Mouse (Mus musculus) heart, embryonic 14.5 days (tissue): Measurements from ENCODE around the gene Thra. TPM values are rescaled to one million over a fixed set of nuclear protein-coding genes. Genes with fewer than 3 reads are reported as not detected.

Source experiments
- ATAC-seq: fragments of 200-750 bp; cut with Nextera tagmentation; 2 replicates; pipeline ENCODE4 v1.8.0; 2017; ENCODE audit warnings: low read depth, moderate TSS enrichment; ENCODE audit not compliant: insufficient number of reproducible peaks, insufficient read depth, low FRiP score
- H3K27ac ChIP-seq, 2 experiments: fragments of 200-500 bp in 1 of 2; fragments of 300-500 bp in 1 of 2; sonication (generic) in 1 of 2; replicated peaks in 1 of 2; 2 replicates each; pipeline ENCODE4 v1.5.1; 2012 to 2014; ENCODE audit warnings: low read depth in 2 of 2, low read length in 2 of 2, control low read depth in 1 of 2, mild to moderate bottlenecking in 1 of 2, mixed read lengths in 1 of 2; ENCODE audit not compliant: control insufficient read depth in 1 of 2, insufficient read depth in 1 of 2
- H3K27me3 ChIP-seq: fragments of 300-500 bp; sonication (generic); 2 replicates; pipeline ENCODE4 v1.6.1; 2014; ENCODE audit warnings: mild to moderate bottlenecking, low read length, control low read depth; ENCODE audit not compliant: control insufficient read depth, insufficient read depth
- H3K36me3 ChIP-seq: fragments of 300-500 bp; sonication (generic); 2 replicates; pipeline ENCODE4 v1.6.1; 2014; ENCODE audit warnings: mild to moderate bottlenecking, control low read depth, low read length, mixed read lengths; ENCODE audit not compliant: control insufficient read depth, insufficient read depth
- H3K4me1 ChIP-seq, 2 experiments: fragments of 200-500 bp in 1 of 2; fragments of 300-500 bp in 1 of 2; sonication (generic) in 1 of 2; 2 replicates each; pipeline ENCODE4 v1.6.1; 2012 to 2014; ENCODE audit warnings: low read length in 2 of 2, control low read depth in 1 of 2, mixed read lengths in 1 of 2; ENCODE audit not compliant: control insufficient read depth in 2 of 2, insufficient read depth in 2 of 2
- H3K4me2 ChIP-seq: fragments of 300-500 bp; sonication (generic); 2 replicates; pipeline ENCODE4 v1.6.1; 2014; ENCODE audit warnings: mild to moderate bottlenecking, low read length
- H3K4me3 ChIP-seq, 2 experiments: fragments of 200-500 bp in 1 of 2; fragments of 300-500 bp in 1 of 2; sonication (generic) in 1 of 2; 2 replicates each; pipeline ENCODE4 v1.5.1; 2012 to 2014; ENCODE audit warnings: low read length in 2 of 2, mild to moderate bottlenecking in 2 of 2, control low read depth in 1 of 2, low read depth in 1 of 2, moderate library complexity in 1 of 2; ENCODE audit not compliant: control insufficient read depth in 1 of 2, insufficient read depth in 1 of 2
- H3K9ac ChIP-seq: fragments of 300-500 bp; sonication (generic); 2 replicates; pipeline ENCODE4 v1.6.1; 2014; ENCODE audit warnings: mild to moderate bottlenecking, low read length
- H3K9me3 ChIP-seq: fragments of 300-500 bp; sonication (generic); 2 replicates; pipeline ENCODE4 v1.6.1; 2016; ENCODE audit warnings: low read length, control low read depth; ENCODE audit not compliant: control insufficient read depth
- WGBS: fragments of 180-500 bp; shearing (Covaris S2); extraction: QIAGEN DNeasy Blood & Tissue Kit; methylation state at CpG from one replicate; pipeline ENCODE4 v1.1.7; 2014; 5-methylcytosine and 5-hydroxymethylcytosine counted together
- polyA plus RNA-seq: library from polyadenylated mRNA; unstranded; fragments of >200 nt; fragmentation: Nextera tagmentation; extraction: Ambion mirVana; gene quantifications from 2 replicates; pipeline ENCODE4 v1.2.1, GENCODE M21; 2014

Thra gene
- polyA plus RNA-seq, 1 experiment from 2014 or later, result 55.6 TPM

- Histone ChIP-seq H3K27ac (peak overlapping the region; percentile 17 to 90; a peak in 2 of 4 replicates), H3K27me3 (no peaks in the 10 kb centered on the region), H3K4me1 (peaks cover 69 to 86% of the 10 kb centered on the region in 2 experiments), H3K4me3 (no peak overlapping the region), H3K4me2 (no peak overlapping the region), H3K9me3 (no peaks in the 10 kb centered on the region), H3K9ac (peak overlapping the region; percentile 62; the same call in 1 of the 2 replicates), H3K36me3 (peaks cover 37% of the 10 kb centered on the region)
- 81% methylated on average over 10 of the region's 10 CpGs for WGBS
- no peak for ATAC-seq
Observed at GRCm38 (mm10) chr11:98752562-98753140, 12.2 kb downstream of the Thra start.

GRCm38 (mm10) chr11:98753264-98753663 is 12.8 kb downstream of the Thra start:
- Histone ChIP-seq H3K9ac (peak overlapping the region; percentile 62; the same call in 1 of the 2 replicates), H3K27ac (peak overlapping the region in 1 of 2 experiments; percentile 91; a peak in 1 of 4 replicates), H3K36me3 (peaks cover 42% of the 10 kb centered on the region), H3K4me3 (no peak overlapping the region), H3K27me3 (no peaks in the 10 kb centered on the region), H3K9me3 (no peaks in the 10 kb centered on the region), H3K4me2 (no peak overlapping the region), H3K4me1 (peaks cover 63 to 80% of the 10 kb centered on the region in 2 experiments)
- 93% methylated on average over 5 of the region's 5 CpGs for WGBS
- ATAC-seq, result no peak

GRCm38 (mm10) chr11:98754151-98754620 is 13.7 kb downstream of the Thra start:
- H3K27me3 ChIP-seq, result no peaks in the 10 kb centered on the region
- no peak for ATAC-seq
- peak overlapping the region; percentile 35 for H3K4me2 ChIP-seq
- peak overlapping the region; percentile 91 to 96 for H3K27ac ChIP-seq
- no peaks in the 10 kb centered on the region for H3K9me3 ChIP-seq
- 48% methylated on average over 9 of the region's 9 CpGs for WGBS
- H3K9ac ChIP-seq, result peak overlapping the region; percentile 38
- peaks cover 52% of the 10 kb centered on the region for H3K36me3 ChIP-seq
- no peak overlapping the region for H3K4me3 ChIP-seq
- H3K4me1 ChIP-seq, result peaks cover 53 to 71% of the 10 kb centered on the region in 2 experiments

GRCm38 (mm10) chr11:98754621-98755181 is 14.3 kb downstream of the Thra start:
- ATAC-seq, result peak; percentile 23; the same call in 1 of the 2 replicates
- no peaks in the 10 kb centered on the region for H3K27me3 ChIP-seq
- H3K9me3 ChIP-seq, result no peaks in the 10 kb centered on the region
- H3K9ac ChIP-seq, result peak overlapping the region; percentile 51
- peaks cover 55% of the 10 kb centered on the region for H3K36me3 ChIP-seq
- peak overlapping the region; percentile 91 to 96 for H3K27ac ChIP-seq
- no peak overlapping the region for H3K4me3 ChIP-seq
- WGBS, result 12% methylated on average over 7 of the region's 7 CpGs
- H3K4me2 ChIP-seq, result peak overlapping the region; percentile 35
- H3K4me1 ChIP-seq, result peaks cover 48 to 66% of the 10 kb centered on the region in 2 experiments

- no peak for ATAC-seq
- peak overlapping the region; percentile 44 for H3K9ac ChIP-seq
- 80% methylated on average over 6 of the region's 6 CpGs for WGBS
- H3K4me3 ChIP-seq, result no peak overlapping the region
- no peaks in the 10 kb centered on the region for H3K9me3 ChIP-seq
- H3K27me3 ChIP-seq, result no peaks in the 10 kb centered on the region
- no peak overlapping the region for H3K4me2 ChIP-seq
- peak overlapping the region in 1 of 2 experiments; percentile 24; a peak in 1 of 4 replicates for H3K27ac ChIP-seq
- peaks cover 37 to 54% of the 10 kb centered on the region in 2 experiments for H3K4me1 ChIP-seq
- H3K36me3 ChIP-seq, result peaks cover 65% of the 10 kb centered on the region
Observed at GRCm38 (mm10) chr11:98755726-98756380, 15.4 kb downstream of the Thra start.

GRCm38 (mm10) chr11:98756711-98757110 is 16.3 kb downstream of the Thra start:
- Histone ChIP-seq H3K36me3 (peaks cover 74% of the 10 kb centered on the region), H3K9me3 (no peaks in the 10 kb centered on the region), H3K27me3 (no peaks in the 10 kb centered on the region), H3K4me2 (no peak overlapping the region), H3K4me1 (peaks cover 29 to 46% of the 10 kb centered on the region in 2 experiments), H3K27ac (no peak overlapping the region), H3K4me3 (no peak overlapping the region), H3K9ac (no peak overlapping the region)
- 78% methylated on average over 12 of the region's 12 CpGs for WGBS
- ATAC-seq, result no peak

GRCm38 (mm10) chr11:98761939-98762338 is 21.5 kb downstream of the Thra start:
- peaks cover 17 to 22% of the 10 kb centered on the region in 2 experiments for H3K4me1 ChIP-seq
- peaks cover 82% of the 10 kb centered on the region for H3K36me3 ChIP-seq
- no peak overlapping the region for H3K4me3 ChIP-seq
- H3K27ac ChIP-seq, result no peak overlapping the region
- H3K9ac ChIP-seq, result no peak overlapping the region
- H3K4me2 ChIP-seq, result no peak overlapping the region
- no peaks in the 10 kb centered on the region for H3K27me3 ChIP-seq
- WGBS, result 92% methylated on average over 4 of the region's 4 CpGs
- no peak for ATAC-seq
- no peaks in the 10 kb centered on the region for H3K9me3 ChIP-seq
